Mouse (Mus musculus) lung, adult 2 months (tissue): Measurements from ENCODE around the gene Unc5b. TPM values are rescaled to one million over a fixed set of nuclear protein-coding genes. Genes with fewer than 3 reads are reported as not detected.

Experiments
- DNase-seq: peaks from one replicate; pipeline ENCODE4 v3.0.0; 2022
- H3K4me1 ChIP-seq: fragments of 200-500 bp; 2 replicates; pipeline ENCODE4 v1.6.1; 2011; ENCODE audit warnings: low read length; ENCODE audit not compliant: control insufficient read depth, insufficient read depth
- H3K4me3 ChIP-seq: fragments of 200-500 bp; replicated peaks from 2 replicates; pipeline ENCODE3; 2011; ENCODE audit warnings: low read depth, mild to moderate bottlenecking, control low read depth, low read length; ENCODE audit errors: extremely low read depth
- CTCF ChIP-seq: fragments of 200-500 bp; IDR thresholded peaks from 2 replicates; pipeline ENCODE4 v1.5.1; 2011; ENCODE audit warnings: mild to moderate bottlenecking, low read length, control low read depth; ENCODE audit not compliant: insufficient read depth
- POLR2A ChIP-seq: fragments of 200-500 bp; IDR thresholded peaks from 2 replicates; pipeline ENCODE4 v1.6.1; 2011; ENCODE audit warnings: low read depth, mild to moderate bottlenecking, control low read depth, low read length, borderline replicate concordance; ENCODE audit errors: extremely low read depth
- WGBS: fragments of 180-500 bp; shearing (Covaris S2); methylation state at CpG from one replicate; pipeline ENCODE4 v1.1.7; 2018; 5-methylcytosine and 5-hydroxymethylcytosine counted together
- polyA plus RNA-seq: library from polyadenylated mRNA; depleted of rRNA; stranded (reverse); fragments of >200 nt; gene quantifications from 2 replicates; pipeline ENCODE4 v1.2.3, GENCODE M21; 2012

Unc5b gene
- polyA plus RNA-seq, 1 experiment: 16.8 TPM

DNA sequence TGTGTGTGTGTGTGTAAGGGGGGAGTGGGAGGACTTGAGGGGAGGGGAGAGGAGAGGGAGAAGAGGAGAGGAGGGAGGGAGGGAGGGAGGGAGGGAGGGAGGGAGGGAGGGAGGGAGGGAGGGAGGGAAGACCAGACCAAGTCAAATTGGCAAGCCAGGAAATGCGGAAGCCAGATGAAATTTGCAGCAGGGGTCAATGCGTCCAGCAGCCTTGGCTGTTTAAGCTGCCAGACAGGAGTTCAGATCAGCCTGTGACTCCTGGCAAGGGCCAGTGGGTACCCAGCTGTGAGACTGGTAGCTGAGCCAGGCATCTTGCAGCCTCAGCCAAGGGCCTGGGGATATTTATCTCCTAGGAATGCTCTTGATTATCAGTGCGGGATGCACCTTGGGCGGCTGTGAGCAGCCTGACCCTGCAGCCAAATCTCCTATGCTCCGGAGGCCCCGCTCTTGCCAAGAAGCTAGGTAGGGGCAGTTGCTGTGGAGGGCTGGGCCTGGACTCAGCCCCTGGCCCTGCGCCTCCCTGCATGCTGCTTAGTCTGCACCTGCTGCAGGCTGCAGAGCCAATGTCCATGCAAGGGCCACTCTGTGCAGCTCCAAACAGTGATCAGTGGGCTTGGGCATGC lies 9.5 kb downstream of the Unc5b start:
- Histone ChIP-seq H3K4me1 (peaks cover 8% of the 10 kb centered on the region; the same call in 1 of the 2 replicates), H3K4me3 (no peak overlapping the region)
- WGBS: 58% methylated on average over 7 of the region's 7 CpGs
- DNase-seq: no peak
- TF ChIP-seq CTCF (no peak), POLR2A (no peak)

GRCm38 (mm10) chr10:60821311-60821710 lies 10.1 kb downstream of the Unc5b start:
- TF ChIP-seq POLR2A (no peak), CTCF (no peak)
- DNase-seq: no peak
- peaks cover 8% of the 10 kb centered on the region; the same call in 1 of the 2 replicates for H3K4me1 ChIP-seq
- H3K4me3 ChIP-seq: no peak overlapping the region

- H3K4me1 ChIP-seq: peaks cover 8% of the 10 kb centered on the region; the same call in 1 of the 2 replicates
- no peak for DNase-seq
- H3K4me3 ChIP-seq: no peak overlapping the region
- WGBS: 88% methylated on average over 11 of the region's 11 CpGs
- TF ChIP-seq POLR2A: no peak
- no peak for TF ChIP-seq CTCF
These were observed 10.8 kb downstream of the Unc5b start for GRCm38 (mm10) chr10:60820552-60820951.

- peaks cover 8% of the 10 kb centered on the region; the same call in 1 of the 2 replicates for H3K4me1 ChIP-seq
- no peak for DNase-seq
- H3K4me3 ChIP-seq: no peak overlapping the region
- TF ChIP-seq POLR2A (no peak), CTCF (no peak)
- WGBS: 75% methylated on average over 12 of the region's 12 CpGs
These were observed 11.7 kb downstream of the Unc5b start for GRCm38 (mm10) chr10:60819654-60820192.

- no peak for DNase-seq
- 38% methylated on average over 5 of the region's 5 CpGs for WGBS
- TF ChIP-seq CTCF: no peak
- no peak for TF ChIP-seq POLR2A
- Histone ChIP-seq H3K4me3 (no peak overlapping the region), H3K4me1 (peaks cover 8% of the 10 kb centered on the region; the same call in 1 of the 2 replicates)
These were observed 12.2 kb downstream of the Unc5b start for GRCm38 (mm10) chr10:60819179-60819578.

- DNase-seq: no peak
- 88% methylated on average over 7 of the region's 7 CpGs for WGBS
- TF ChIP-seq CTCF (no peak), POLR2A (no peak)
- no peak overlapping the region for H3K4me3 ChIP-seq
- H3K4me1 ChIP-seq: peaks cover 8% of the 10 kb centered on the region; the same call in 1 of the 2 replicates
These were observed 12.7 kb downstream of the Unc5b start for GRCm38 (mm10) chr10:60818708-60819107.

DNA sequence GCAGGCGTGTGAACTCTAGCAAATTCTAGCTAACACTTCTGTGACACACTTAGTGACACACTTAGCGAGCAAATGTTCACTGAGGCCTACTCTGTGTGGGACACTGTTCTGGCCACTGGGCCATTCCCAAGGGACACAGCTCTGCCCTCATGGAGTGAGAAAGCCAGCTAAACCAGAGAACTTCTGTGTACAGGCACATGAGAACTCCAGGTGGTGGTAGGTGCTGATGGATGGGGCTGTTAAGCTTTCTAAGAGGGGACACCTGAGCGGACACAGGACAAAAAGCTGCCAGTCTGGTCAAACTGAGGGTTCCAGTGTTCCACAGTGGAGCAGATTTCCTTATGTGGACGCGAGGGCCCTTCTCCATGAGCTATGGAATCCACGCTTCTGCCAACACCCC lies 13.5 kb downstream of the Unc5b start:
- no peak overlapping the region for H3K4me3 ChIP-seq
- H3K4me1 ChIP-seq: peaks cover 8% of the 10 kb centered on the region; the same call in 1 of the 2 replicates
- no peak for DNase-seq
- 91% methylated on average over 6 of the region's 6 CpGs for WGBS
- TF ChIP-seq CTCF (no peak), POLR2A (no peak)

DNA sequence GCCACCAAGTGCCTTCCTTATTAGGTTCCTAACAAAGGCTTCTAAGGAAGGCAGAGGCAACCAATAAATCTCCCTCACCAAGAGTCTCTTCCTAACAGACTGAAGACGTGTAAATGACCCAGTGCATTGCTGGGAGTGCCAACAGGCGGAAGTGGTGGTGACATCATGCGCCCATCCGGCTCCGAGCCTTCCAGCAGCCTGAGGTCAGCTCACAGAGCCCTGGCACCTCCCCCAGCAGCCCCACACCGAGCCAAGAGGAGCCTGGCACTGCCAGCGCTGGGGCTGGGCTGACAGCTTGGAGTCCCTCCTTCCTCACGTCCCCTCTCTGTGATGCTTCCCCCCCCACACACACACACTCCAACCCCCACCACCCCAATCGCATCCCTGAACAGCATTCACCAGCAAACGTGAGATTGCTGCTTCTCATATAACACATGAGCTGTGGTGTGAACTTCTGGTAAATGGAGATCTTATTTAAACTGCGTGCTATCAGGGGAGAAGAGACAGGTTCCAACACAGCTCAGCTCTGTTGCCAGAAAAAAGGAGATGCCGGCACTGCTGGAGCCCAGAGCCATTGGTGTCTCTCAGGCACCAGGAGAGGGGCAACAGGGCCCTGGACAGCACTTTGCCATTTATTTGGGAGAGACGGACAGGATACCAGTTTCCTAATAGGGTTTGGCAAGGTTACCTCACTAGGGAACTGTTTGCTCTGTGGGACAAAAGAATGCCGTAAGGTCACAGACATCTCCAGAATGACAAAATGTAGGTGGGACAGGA lies 14.3 kb downstream of the Unc5b start:
- TF ChIP-seq CTCF: no peak
- TF ChIP-seq POLR2A: no peak
- peak; percentile 36 for DNase-seq
- 19% methylated on average over 14 of the region's 14 CpGs for WGBS
- Histone ChIP-seq H3K4me3 (no peak overlapping the region), H3K4me1 (peaks cover 8% of the 10 kb centered on the region; the same call in 1 of the 2 replicates)

- TF ChIP-seq CTCF (no peak), POLR2A (no peak)
- no peak overlapping the region for H3K4me3 ChIP-seq
- WGBS: 20% methylated on average over 1 of the region's 1 CpGs
- H3K4me1 ChIP-seq: peaks cover 8% of the 10 kb centered on the region; the same call in 1 of the 2 replicates
- DNase-seq: no peak
These were observed 15.5 kb downstream of the Unc5b start for GRCm38 (mm10) chr10:60815855-60816254.

DNA sequence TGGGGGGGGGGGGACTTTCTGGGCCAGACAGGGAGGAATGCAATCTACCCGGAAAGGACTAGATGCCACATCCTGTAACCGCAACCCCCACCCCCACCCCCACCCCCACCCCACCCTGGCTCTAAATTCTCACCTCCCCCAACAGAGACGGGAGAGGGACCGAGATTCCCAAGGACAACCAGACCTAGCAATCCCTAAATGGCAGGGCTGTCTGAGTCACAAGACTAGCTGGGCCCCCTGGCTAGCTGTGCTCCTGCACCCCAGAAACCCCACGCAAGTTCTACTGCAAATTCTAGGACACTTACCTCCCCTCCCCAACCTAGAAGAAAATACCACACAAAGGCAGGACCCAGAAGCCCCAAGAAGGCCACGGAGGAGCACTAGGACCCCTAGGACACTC lies 16.3 kb downstream of the Unc5b start:
- no peak for DNase-seq
- TF ChIP-seq POLR2A (no peak), CTCF (no peak)
- H3K4me1 ChIP-seq: peaks cover 8% of the 10 kb centered on the region; the same call in 1 of the 2 replicates
- H3K4me3 ChIP-seq: no peak overlapping the region
- WGBS: 40% methylated on average over 6 of the region's 6 CpGs
